Mouse (Mus musculus): ENCODE measurements around the gene Cyp2f2.

- TF ChIP-seq POLR2A (IDR thresholded peaks at IDR 0.05; ENCODE audit: borderline replicate concordance, insufficient read depth, low read length) (no peak), CTCF (IDR thresholded peaks at IDR 0.05; ENCODE audit: borderline replicate concordance, insufficient read depth, low read depth, low read length) (no peak)
Measured at GRCm38 (mm10) chr7:27104882-27105281, 14.8 kb upstream of the Cyp2f2 start.
